In the genomic region with DNA sequence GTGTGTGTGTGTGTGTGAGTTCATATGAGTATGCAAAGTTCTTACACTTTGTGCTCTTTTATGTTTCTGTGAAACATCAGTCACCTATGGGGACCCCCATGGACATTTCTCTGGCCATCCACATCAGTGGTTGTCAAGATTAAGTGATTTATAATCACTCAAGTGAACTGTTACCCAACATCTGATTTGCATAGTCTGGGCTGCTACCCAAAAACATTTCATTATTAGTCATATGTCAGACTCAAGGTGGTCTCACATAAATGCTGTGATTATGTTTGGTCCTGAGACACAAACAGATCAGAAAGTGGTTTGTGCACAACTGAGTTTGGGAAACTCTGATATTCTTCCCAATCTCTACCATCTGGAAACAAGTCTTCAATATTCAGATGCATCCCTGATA, we compare ENCODE assay signal across 23 mouse cellular contexts.
A peak's percentile ranks its signal among the peaks of the same experiment; 100 is the strongest.
DNase-seq lines count a peak whose midpoint lies in the region; ATAC-seq lines count a peak whose summit lies in the region.
"Had no signal": no experiment of that assay in that cellular context is flagged by ENCODE, and none has a peak within 500 bp of the region (broad histone marks: within the 10 kb centered on the region; RNA-seq: fewer than 3 reads in every experiment).

No protein-coding gene starts in this region.

- ATAC-seq in forebrain, embryonic 16.5 days, result no peak
- ATAC-seq: activated CD4-positive, CD25-positive, alpha-beta regulatory T cell, adult 4 months; CD4-positive, CD25-positive, alpha-beta regulatory T cell, adult 4 months; Patski had no signal

- DNase-seq in heart, adult 11 months, result peak; percentile 4
- no peak for DNase-seq in heart, embryonic 10.5 days (ENCODE audit: low spot score)
- DNase-seq in 3T3-L1 (ENCODE audit: low read depth, low spot score) (peak; percentile 63), NIH3T3 (ENCODE audit: low read depth) (peak; percentile 81)
- DNase-seq in ovary, adult 18-20 months (ENCODE audit: low spot score), result no peak
- DNase-seq: adrenal gland, adult 2 months; adrenal gland, adult 8-10 months; adrenal gland, postnatal 10 days; adrenal gland, postnatal 14 days; adrenal gland, postnatal 25 days; adrenal gland, postnatal 36 days; B cell, adult 2 months; cerebellum, adult 11 months; cerebellum, adult 11-12 months; cerebellum, adult 18-20 months; cerebellum, adult 2 months; cerebellum, adult 8-10 months had no signal

- no peak overlapping the region for H3K4me3 ChIP-seq in heart, embryonic 10.5 days
- no peak overlapping the region for H3K4me3 ChIP-seq in forebrain, embryonic 16.5 days (replicated peaks; ENCODE audit: low read length)

- H3K36me3 ChIP-seq in heart, embryonic 10.5 days, result no peaks in the 10 kb centered on the region
- H3K36me3 ChIP-seq in forebrain, embryonic 16.5 days (ENCODE audit: control insufficient read depth, insufficient read depth), result no peaks in the 10 kb centered on the region
- H3K36me3 ChIP-seq: G1E had no signal

- peaks cover 22% of the 10 kb centered on the region; the same call in 1 of the 2 replicates for H3K4me1 ChIP-seq in heart, embryonic 10.5 days
- no peaks in the 10 kb centered on the region for H3K4me1 ChIP-seq in forebrain, embryonic 16.5 days (replicated peaks; ENCODE audit: control insufficient read depth, insufficient read depth, low read length)

- H3K4me2 ChIP-seq in forebrain, embryonic 16.5 days (ENCODE audit: low read length), result no peak overlapping the region

- H3K9me3 ChIP-seq in heart, embryonic 10.5 days, result no peaks in the 10 kb centered on the region
- no peaks in the 10 kb centered on the region for H3K9me3 ChIP-seq in forebrain, embryonic 16.5 days (ENCODE audit: control insufficient read depth, low read length)

- H3K27me3 ChIP-seq in heart, embryonic 10.5 days (ENCODE audit: insufficient read depth, poor library complexity, severe bottlenecking), result no peaks in the 10 kb centered on the region
- H3K27me3 ChIP-seq in forebrain, embryonic 16.5 days (replicated peaks; ENCODE audit: control insufficient read depth, insufficient read depth, low read length), result no peaks in the 10 kb centered on the region
- H3K27me3 ChIP-seq: CH12.LX, Patski had no signal

- no peak overlapping the region for H3K9ac ChIP-seq in forebrain, embryonic 16.5 days (replicated peaks; ENCODE audit: low read depth, low read length)

- no peak overlapping the region for H3K27ac ChIP-seq in heart, embryonic 10.5 days
- H3K27ac ChIP-seq in forebrain, embryonic 16.5 days (ENCODE audit: low read length), result no peak overlapping the region

Comparison
In these comparisons a context has a peak if more than half of its experiments do, and no peak if none do; other contexts are left out.
1. DNase-seq: peak in heart, adult 11 months (single experiment), 3T3-L1 (single experiment) and NIH3T3 (single experiment); none in heart, embryonic 10.5 days (single experiment) and ovary, adult 18-20 months (single experiment).